Mouse (Mus musculus): ENCODE results near the gene Pin1rt1.

The Pin1rt1 gene

DNA sequence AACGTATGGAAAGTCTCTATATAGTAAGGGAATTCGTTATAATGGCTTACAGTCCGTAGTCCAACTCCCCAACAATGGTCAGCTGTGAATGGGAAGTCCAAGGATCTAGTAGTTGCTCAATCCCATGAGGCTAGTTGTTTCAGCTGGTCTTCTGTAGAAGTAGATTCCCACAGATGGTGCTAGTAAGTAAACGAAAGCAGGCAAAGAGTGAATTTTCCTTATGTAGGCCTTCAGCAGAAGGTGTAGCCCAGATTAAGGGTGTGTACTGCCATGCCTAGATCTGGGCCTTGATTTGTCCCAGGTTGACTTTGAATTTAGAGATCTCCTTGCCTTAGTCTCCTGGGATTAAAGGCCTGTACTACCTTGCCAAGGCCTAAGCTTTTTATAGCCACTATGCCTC is at the start of gene Pin1rt1:
TSS of gene Pin1rt1 (minus strand) at position 101 of the 400 bp plus-strand sequence.
- no peak for DNase-seq (ENCODE audit: low spot score in 2 of 2)

DNA sequence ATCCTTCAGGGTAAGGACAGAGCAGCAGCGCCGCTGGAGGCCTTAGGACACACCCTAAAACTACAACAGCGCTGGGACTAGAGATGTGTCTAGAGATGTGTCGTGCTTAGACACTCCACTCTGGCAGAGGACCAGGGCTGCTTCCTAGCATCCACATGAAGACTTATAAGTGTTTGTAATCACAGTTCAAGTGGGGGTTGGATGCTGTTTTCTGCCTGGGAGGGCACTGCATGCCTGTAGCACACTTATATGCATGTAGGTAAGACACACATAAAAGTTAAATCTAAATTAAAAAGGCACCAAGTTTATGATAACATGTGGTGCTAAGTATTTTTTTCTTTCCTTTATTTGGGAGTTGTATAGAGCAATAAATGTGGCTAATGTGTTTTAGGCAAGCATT is 47.8 kb upstream of the Pin1rt1 start:
- no peak for DNase-seq (ENCODE audit: low spot score in 2 of 2)

DNA sequence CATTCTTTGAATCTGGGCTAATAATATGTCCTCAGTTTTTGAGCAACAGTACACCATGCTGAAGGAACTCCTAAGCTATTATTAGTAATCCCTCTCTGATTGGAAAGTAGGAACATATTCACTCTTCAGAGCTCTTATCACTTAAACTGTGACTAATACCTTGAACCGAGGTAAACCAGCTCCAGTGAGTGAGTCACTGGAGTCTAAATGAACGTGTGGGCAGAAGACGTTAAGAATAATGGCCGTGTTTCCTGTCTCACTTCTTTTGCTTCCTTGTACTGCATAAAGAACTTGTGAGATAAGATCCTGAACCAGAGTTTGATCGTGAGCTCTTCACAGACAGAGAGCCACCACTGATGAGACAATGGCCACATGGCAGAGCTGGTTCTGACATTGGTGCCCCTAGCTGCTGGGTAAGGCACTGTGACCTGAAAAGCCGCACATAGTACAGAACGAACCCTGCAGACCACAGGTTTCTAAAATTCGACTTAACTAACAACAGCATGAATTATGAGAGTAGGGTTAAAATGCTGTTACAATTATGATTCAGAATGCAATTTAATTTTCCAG is 47.0 kb upstream of the Pin1rt1 start:
- no peak for DNase-seq (ENCODE audit: low spot score in 2 of 2)

DNA sequence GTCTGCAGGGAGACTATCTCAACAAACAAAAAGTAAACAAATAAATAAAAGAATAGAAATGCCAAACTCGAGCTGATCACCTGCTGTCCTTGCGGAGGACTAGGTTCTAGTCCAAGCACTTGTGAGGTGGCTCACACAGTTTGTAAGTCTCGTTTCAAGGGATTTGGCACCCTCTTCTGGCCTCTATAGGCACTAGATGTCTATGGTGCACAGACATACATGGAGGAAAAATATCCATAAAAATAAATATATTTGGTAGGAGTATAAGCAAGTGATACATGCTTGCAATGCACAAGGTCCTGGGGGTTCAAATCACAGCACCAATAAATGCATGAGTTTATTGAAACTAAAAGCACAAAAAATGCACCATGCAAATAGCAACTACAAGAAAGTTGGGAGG is 34.4 kb upstream of the Pin1rt1 start:
- DNase-seq (ENCODE audit: low spot score in 2 of 2), result no peak

DNA sequence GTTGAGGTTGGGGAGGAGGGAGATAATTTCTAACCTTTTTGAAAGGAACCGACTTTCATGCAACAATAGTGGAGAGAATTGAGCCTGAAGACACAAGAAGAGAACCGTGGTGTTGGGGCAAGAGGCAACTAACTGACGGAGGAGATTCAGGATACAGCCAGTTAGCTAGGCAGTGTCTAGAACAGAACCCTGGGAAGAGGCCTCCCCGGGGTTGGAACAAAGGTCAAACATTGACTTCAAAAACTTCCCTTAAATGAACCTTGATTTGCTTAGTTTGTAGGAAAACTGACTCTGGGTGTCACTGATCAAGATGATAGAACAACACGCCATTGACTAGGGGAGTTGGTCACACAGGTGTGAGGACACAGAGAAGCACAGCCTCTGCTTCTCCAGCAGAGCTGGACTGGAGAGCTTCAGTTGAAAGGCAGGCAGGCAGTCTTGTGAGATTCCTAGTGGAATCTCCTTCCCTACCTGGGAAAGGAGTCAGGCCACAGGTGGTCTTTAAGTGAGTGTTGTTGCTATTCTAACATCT is 32.5 kb upstream of the Pin1rt1 start:
- DNase-seq (ENCODE audit: low spot score in 2 of 2), result no peak

DNA sequence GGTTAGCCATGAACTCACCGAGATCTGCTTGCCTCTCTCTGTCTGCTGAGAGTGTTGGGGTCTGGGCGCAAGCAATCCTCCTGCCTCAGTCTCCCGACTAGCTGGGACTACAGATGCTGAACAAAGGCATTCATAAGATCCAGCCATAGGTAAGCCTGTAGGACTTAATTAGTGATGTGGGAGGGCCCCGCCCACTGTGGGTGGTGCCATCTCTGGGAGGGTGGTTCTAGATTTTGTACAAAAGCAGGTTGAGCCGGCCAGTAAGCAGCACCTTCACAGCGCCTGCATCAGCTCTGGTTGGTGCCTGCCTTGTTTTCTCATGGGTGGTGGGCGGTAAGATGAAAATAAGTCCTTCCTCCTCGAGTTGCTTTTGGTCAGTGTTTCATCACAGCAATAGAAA is 30.1 kb upstream of the Pin1rt1 start:
- DNase-seq (ENCODE audit: low spot score in 2 of 2), result no peak

DNA sequence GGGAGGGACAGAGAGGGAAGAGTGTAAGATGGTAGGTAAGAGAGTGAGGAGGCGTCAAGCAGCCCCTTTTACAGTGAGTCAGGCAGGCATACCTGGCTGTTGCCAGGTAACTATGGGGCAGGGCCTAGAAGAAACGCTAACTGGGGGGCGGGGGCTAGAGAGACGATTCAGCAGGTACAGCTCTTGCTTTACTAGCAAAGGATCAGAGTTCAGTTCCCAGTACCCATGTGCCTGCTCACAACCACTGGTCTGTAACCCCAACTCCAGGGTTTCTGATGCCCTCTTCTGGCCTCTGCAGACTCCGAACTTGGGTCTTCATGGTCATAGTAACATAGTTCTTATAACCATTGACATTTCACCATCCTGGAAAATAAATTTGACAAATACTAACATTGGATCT is 27.8 kb upstream of the Pin1rt1 start:
- DNase-seq (ENCODE audit: low spot score in 2 of 2), result no peak

DNA sequence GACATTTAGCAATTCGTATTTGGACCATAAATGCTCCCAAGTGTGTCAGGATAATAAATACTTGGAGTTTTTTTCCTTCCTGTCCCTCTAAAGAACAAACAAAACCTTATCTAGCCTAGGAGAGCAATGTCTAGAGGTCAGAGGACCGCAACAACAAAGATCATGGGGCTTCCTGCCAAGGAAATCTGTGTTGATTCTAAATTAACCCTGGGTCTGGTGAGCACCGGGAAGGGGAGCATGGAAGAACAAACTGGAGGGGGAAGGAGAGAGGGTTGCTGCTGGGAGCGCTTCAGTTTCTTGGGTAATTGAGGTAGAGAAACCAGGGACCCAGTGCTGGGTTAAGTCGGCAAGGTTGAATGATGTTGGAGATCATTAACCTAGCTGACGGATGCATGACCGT is 27.0 kb upstream of the Pin1rt1 start:
- DNase-seq (ENCODE audit: low spot score in 2 of 2), result no peak

DNA sequence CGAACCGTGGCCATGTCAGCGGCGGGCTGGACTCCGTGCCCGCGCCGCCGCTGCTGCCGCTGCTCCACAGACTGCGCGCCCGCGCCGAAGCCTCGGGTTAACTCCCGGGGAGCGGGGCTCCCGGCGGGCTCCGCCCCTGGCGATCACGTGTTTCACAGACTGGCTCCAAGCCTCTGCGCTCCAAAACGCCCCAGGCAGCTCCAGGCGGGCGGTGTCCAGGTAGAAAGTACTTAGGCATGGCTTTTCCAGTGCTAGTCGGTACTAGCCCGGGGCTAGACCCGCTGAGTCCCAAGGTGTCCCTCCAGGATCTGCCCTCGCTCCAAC is 26.5 kb upstream of the Pin1rt1 start, which contains the start of gene Depdc7:
TSS of gene Depdc7 (minus strand) at position 138 of the 324 bp plus-strand sequence.
- DNase-seq (ENCODE audit: low spot score in 2 of 2), result peak; percentile 69 to 80

DNA sequence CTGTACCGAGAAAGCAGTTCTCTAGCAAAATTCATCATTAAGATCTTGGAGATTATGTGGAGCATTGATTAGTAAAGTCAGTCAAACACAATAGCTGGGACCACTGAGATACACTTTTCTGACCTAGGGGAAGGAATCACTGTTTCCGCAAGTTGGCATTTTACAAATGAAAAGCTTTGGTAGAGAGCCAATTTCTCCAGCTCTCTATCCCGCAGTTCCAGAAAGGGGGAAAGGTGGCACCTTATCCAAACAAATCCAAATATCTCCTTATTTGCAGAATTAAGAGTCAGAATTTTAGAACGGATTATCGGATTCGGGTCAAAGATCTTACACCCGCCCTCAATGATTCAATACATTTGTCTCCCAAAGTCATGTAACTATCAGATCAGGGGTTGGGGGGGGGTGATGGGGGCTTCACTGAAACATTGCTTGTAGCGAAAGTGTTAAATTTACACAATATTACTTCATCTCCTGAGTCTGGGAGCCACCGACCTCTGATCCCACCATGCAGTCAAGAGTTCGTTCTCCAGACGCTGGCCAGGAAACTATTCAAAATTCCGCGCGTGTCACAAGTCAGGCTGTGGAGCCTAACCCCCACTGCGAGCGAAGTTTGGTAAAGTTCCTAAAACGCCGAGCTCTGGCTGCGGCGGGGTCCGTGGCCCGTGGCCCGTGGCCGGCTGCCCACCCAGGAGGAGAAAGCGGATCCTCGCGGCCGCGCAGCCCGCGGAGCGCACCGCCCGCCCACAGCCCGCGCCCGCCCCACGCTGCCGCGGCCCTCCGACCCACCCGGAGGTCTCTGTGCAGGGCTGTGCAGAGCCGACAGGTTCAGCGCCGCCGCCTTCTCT is 25.9 kb upstream of the Pin1rt1 start:
- no peak for DNase-seq (ENCODE audit: low spot score in 2 of 2)

DNA sequence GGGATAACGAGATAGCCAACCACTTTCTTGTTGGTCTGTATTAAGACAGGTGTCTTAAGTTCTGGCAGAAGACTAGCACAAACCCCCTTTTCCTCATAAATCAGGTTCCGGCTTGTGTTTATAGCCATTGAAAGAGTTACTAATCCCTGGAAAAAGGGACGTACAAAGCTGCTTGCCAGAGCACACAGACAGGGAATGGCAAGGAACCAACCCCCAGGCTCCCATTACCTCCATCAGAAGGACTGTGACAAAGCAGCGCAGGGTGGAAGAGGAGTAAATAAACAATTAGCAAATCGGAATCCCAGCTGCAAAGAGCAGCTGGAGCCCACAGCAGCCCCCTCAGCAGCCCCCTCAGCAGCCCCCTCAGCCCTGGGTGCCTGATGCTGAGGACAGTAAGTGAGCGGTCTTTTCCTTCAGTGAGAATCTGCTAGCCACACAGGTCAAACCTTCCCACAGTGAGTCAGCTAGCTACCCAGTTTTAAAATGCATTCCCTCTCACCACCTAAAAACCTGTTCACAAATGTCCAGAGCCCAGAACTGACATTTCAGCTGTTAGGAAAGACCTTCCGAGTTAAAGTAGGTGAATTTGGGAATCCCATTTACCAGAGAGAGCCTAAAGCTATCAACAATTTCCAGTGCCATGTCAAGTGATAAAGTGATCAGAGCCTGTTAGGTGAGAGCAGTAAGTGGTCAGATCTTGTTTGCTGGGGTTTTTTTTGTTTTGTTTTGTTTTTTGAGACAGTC is 25.0 kb upstream of the Pin1rt1 start:
- no peak for DNase-seq (ENCODE audit: low spot score in 2 of 2)

DNA sequence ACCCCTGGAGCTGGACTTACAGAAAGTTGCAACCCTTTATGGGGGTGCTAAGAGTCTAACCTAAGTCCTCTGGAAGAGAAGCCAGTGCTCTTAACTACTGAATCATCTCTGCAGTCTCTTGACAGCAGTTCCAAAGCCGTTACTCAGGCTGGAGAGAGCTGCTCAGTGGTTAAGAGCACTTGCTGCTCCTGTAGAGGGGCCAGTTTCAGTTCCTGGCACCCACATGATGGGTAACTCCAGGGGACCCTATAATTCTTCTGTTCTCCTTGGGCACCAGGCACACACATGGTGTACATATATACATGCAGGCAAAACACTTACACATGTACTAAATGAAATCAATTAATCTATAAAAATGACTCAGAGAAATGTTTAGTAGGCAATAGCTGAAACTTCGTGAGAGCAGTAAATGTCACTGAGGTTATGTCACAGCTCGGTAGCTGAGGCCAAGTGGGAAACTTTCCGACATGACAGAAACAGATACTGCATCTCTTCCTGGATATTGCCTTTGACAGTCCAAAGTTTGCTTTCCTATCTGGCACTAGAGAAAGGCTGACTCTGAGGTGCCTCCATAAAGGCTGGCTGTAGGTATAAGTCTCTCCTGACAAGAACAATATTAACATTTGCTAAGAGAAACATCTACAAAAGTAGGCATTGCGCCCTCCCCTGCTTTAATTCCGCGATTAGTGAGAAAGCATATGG is 24.2 kb upstream of the Pin1rt1 start:
- no peak for DNase-seq (ENCODE audit: low spot score in 2 of 2)

DNA sequence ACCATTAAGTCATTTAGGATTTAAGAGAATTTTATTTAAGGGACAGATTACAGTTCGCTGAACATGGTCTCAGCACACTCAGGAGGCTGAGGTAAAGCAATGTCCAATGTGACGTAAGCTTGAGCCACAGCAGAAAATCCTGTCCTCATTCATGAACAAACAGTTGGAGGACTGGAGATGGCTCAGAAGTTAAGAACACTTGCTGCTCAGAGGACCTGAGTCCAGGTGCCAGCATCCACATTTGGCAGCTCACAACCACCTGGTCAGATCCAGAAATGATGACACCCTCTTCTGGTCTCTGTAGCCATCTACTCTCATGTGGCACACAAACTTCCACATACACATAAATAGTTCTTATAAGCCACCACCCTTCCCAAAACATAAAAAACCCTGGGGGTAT is 23.5 kb upstream of the Pin1rt1 start:
- DNase-seq (ENCODE audit: low spot score in 2 of 2), result no peak

DNA sequence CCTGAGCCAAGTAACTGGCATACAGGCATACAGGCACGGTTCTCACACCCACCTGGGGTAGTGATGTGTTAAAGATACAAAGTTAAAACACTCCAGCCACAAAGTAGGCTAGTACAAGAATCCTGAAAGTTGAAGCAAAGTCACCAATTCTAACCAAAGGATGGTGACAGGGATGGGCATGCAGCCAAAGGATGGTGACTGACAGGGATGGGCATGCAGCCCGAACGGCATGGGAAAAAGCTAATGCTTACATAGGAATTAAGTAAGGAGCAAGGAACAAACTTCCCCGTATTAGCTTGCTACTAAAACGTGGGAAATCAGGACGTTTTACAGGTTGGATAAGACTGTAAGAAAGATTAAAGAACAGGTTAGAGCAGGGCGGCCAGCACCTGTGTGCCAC is 20.1 kb upstream of the Pin1rt1 start:
- DNase-seq (ENCODE audit: low spot score in 2 of 2), result no peak

DNA sequence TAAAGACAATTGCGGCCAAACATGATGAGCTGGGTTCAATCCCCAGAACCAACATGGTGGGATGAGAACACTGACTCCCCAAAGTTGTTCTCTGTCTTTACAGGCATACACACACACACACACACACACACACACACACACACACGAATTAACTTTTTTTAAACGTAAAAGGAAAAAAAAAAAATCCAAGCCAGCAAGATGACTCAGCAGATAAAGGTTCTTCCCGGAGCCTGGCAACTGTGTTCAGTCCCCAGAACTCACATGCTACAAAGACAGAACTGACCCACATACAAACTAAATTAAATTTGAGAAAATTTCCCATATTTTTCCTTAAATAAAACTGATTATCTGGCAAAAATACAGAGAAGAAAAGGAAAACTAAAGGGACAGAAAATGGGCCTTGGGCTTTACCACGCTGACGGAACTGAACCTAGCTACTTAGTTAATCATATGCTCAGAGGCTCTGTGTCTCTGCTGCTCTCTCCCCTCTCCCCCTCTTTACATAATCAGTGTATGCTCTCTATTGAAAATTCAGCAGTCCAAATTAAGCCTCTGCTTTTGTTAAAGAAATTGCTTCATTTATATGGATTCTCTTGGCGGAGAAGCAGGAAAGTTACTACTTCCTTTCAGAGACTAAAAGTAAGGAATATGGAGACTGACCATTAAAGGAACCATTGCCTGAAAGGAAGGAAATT is 16.5 kb upstream of the Pin1rt1 start:
- no peak for DNase-seq (ENCODE audit: low spot score in 2 of 2)

DNA sequence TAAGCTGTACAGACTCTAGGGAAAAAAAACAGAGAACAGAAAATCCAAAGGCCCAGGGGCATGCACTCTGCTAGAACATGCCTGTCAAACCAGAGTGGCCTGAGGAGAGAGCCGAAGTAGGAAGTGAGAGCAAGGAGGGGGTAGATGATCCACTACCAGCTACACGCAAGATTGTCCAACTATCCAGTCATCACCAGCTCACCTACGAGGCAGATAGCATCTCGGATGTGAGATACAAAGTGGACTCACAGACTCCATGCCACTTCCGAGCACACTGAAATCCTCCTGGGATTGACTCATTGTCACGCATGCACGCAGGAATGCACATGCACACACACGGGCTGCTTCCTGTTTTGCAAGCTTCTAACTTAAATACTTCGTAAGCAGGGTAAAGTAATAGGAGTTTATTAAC is 15.9 kb upstream of the Pin1rt1 start:
- DNase-seq (ENCODE audit: low spot score in 2 of 2), result no peak

DNA sequence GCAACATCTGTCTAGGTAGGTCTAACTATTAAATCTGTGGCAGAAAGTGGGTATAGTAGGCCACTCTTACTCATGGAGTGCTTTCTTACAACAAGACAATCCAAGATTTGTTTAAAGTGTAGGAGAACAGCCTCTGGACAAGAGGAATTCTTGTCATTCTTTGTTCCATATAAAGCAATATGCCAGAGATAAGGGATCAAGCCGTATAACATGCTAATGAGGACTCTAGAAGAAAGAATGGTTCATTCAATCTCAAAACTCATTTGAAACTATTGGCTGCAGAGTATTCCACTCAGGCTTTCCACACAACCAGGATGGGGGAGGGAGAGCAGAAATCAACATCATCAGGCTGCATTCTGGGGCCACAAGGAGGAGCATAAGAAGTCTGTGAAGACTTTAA is 11.2 kb upstream of the Pin1rt1 start:
- DNase-seq (ENCODE audit: low spot score in 2 of 2), result no peak

DNA sequence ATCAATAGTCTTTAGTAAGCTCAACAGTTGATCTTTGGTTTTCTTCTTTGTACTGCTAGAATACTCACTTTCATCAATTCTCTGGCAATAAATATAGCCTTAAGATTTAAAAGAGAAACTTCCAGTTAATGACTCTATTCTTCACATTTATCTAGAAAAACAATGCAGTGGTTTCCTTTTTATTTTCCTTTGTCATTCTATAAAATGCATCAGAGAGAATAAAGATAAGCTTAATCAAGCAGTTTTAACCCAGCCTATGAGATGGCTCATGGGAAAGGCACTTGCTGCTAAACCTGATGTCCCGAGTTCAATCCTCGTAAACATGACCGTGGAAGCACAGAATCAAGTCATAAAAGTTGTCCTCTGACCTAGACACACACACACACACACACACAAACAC is 5.8 kb upstream of the Pin1rt1 start:
- DNase-seq (ENCODE audit: low spot score in 2 of 2), result no peak

DNA sequence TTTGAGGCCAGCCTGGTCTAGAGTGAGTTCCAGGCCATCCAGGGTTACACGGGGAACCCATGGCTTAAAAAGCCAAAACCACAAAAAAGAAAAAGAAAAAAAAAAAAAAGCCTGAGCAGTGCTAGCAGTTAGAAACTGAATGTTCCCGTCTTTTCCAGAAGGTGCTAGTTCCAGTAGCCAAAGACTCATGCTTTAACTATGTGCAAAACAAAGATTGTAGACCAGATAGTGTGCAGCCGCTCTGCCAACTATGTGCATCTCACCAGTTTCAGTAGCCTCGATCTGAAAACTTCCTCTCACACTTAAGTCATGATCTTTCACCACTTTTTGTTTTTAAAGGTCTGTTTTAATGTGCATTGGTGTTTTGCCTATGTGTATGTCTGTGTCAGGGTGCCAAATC is 1.6 kb upstream of the Pin1rt1 start:
- DNase-seq (ENCODE audit: low spot score in 2 of 2), result no peak

DNA sequence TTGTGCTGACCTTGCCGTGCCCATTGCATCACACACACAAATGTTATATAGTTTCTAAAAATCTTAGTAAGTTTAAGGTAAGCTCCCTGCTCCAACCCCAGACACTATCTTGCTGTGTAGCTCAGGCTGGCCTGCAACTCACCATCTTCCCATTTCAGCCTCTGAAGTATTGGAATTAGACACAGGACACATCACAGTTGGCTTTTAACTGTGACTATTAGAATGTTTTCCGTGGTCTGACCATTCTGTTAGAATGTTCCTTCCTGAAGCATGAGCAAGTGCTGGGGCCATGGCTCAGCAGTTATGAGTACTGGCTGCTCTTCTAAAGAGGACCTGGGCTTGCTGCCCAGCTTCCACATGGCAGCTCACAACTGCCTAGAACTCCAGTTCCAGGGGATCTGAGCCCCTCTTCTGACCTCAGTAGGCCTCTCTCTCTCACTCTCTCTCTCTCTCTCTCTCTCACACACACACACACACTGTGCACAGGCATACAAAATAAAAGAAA is 1.1 kb upstream of the Pin1rt1 start:
- no peak for DNase-seq (ENCODE audit: low spot score in 2 of 2)

DNA sequence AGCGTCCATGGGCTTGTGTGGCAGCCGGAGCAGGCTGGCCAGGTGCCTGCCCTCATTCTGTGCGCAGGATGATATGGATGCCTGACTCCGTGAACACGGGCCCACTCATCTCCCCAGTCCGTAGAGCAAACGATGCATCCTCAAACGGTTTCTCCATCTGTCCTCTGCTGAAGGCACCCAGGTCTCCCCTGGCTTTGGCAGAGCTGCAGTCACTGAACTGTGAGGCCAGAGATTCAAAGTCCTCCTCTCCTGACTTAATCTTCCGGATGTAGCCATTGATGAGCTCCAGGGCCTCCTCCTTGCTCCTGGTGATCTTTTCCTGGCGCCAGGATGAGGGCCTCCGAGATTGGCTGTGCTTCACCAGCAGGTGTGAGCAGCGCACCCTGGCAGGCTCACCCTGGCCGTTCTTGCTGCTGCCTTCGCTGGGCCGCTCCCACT is 1.9 kb downstream of the Pin1rt1 start:
- DNase-seq (ENCODE audit: low spot score in 2 of 2), result peak in 1 of 2 experiments; percentile 17
